Mouse (Mus musculus) kidney, adult 2 months (tissue): ENCODE results near the gene Mavs.

Source experiments
- CTCF ChIP-seq: fragments of 200-500 bp; conservative IDR thresholded peaks from 2 replicates; pipeline ENCODE4 v1.5.1; 2011; ENCODE audit warnings: low read depth, mild to moderate bottlenecking, control low read depth, low read length, moderate library complexity, mixed read lengths; ENCODE audit not compliant: insufficient read depth, insufficient read length
- POLR2A ChIP-seq: fragments of 200-500 bp; IDR thresholded peaks from one replicate; pipeline ENCODE4 v1.6.1; 2011; ENCODE audit warnings: low read depth, low read length, control low read depth

DNA sequence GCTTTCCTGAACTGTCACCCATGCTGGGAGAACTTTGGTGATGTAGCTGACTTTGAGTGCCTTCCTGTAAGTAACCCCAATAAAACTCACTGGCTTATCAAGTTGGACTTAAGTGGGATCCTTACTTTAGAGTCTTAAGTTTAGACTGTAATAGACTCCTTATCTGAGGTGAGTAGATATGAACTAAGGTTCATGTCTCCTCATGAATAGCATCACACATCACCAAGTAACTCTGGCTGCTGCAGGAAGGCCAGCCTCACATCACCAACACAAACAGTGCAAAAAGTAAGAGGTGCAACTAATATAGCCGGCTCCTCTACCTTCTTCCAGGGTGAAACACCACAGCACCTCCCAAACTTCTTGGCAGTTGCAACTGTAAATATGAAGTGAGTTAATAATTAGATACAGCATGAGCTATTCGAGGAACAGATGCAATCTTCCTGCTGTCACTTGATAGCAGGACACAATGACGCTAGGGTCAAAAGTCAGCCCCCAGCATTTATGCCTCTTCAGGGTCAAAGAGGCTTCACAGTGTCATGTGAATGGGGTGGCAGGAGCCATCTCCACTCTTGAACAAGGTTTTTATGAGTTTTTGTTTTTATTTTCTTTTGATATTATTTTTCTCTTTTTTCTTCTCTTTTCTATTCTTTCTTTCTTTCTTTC, 11.9 kb upstream of the Mavs start:
- no peak for TF ChIP-seq CTCF
- TF ChIP-seq POLR2A: no peak
